Mouse (Mus musculus): ENCODE data around the gene Ccdc12. TPM values are rescaled to one million over a fixed set of nuclear protein-coding genes. Genes with fewer than 3 reads are reported as not detected.

Gene Ccdc12
- total RNA-seq, 2 experiments from 2014 or later, result 50.9 to 62.8 TPM

- DNase-seq (ENCODE audit: low spot score in 2 of 2), result no peak
Measured at GRCm38 (mm10) chr9:110701114-110702032, 45.1 kb downstream of the Ccdc12 start.

- no peak for DNase-seq (ENCODE audit: low spot score in 2 of 2)
Measured at GRCm38 (mm10) chr9:110702848-110703247, 46.5 kb downstream of the Ccdc12 start.

- DNase-seq (ENCODE audit: low spot score in 2 of 2), result no peak
Measured at GRCm38 (mm10) chr9:110703951-110704350, 47.6 kb downstream of the Ccdc12 start.

GRCm38 (mm10) chr9:110706784-110707183 is 50.5 kb downstream of the Ccdc12 start:
- DNase-seq (ENCODE audit: low spot score in 2 of 2), result no peak

- DNase-seq (ENCODE audit: low spot score in 2 of 2), result peak; percentile 61 to 85
Measured at GRCm38 (mm10) chr9:110709640-110710258, 53.4 kb downstream of the Ccdc12 start.

GRCm38 (mm10) chr9:110711532-110711931 is 55.2 kb downstream of the Ccdc12 start:
- no peak for DNase-seq (ENCODE audit: low spot score in 2 of 2)

- no peak for DNase-seq (ENCODE audit: low spot score in 2 of 2)
Measured at GRCm38 (mm10) chr9:110711996-110712395, 55.7 kb downstream of the Ccdc12 start.

GRCm38 (mm10) chr9:110712545-110712944 is 56.2 kb downstream of the Ccdc12 start:
- no peak for DNase-seq (ENCODE audit: low spot score in 2 of 2)

- DNase-seq (ENCODE audit: low spot score in 2 of 2), result no peak
Measured at GRCm38 (mm10) chr9:110713389-110713788, 57.1 kb downstream of the Ccdc12 start.

- DNase-seq (ENCODE audit: low spot score in 2 of 2), result no peak
Measured at GRCm38 (mm10) chr9:110715426-110715825, 59.1 kb downstream of the Ccdc12 start.

- peak; percentile 42 to 84 for DNase-seq (ENCODE audit: low spot score in 2 of 2)
Measured at GRCm38 (mm10) chr9:110716775-110717174, 60.5 kb downstream of the Ccdc12 start.

GRCm38 (mm10) chr9:110718071-110718470 is 61.8 kb downstream of the Ccdc12 start:
- DNase-seq (ENCODE audit: low spot score in 2 of 2), result peak in 1 of 2 experiments; percentile 51

- no peak for DNase-seq (ENCODE audit: low spot score in 2 of 2)
Measured at GRCm38 (mm10) chr9:110718810-110719209, 62.5 kb downstream of the Ccdc12 start.

GRCm38 (mm10) chr9:110719977-110720376 is 63.7 kb downstream of the Ccdc12 start:
- DNase-seq (ENCODE audit: low spot score in 2 of 2), result no peak

- DNase-seq (ENCODE audit: low spot score in 2 of 2), result no peak
Measured at GRCm38 (mm10) chr9:110722060-110722459, 65.8 kb downstream of the Ccdc12 start.

- DNase-seq (ENCODE audit: low spot score in 2 of 2), result peak in 1 of 2 experiments; percentile 25
Measured at GRCm38 (mm10) chr9:110725721-110726135, 69.4 kb downstream of the Ccdc12 start.

GRCm38 (mm10) chr9:110726867-110727266 is 70.6 kb downstream of the Ccdc12 start:
- DNase-seq (ENCODE audit: low spot score in 2 of 2), result no peak

GRCm38 (mm10) chr9:110729841-110730240 is 73.5 kb downstream of the Ccdc12 start:
- no peak for DNase-seq (ENCODE audit: low spot score in 2 of 2)

GRCm38 (mm10) chr9:110731859-110732258 is 75.6 kb downstream of the Ccdc12 start:
- DNase-seq (ENCODE audit: low spot score in 2 of 2), result no peak

- peak in 1 of 2 experiments; percentile 36 for DNase-seq (ENCODE audit: low spot score in 2 of 2)
Measured at GRCm38 (mm10) chr9:110732623-110733022, 76.3 kb downstream of the Ccdc12 start.

- DNase-seq (ENCODE audit: low spot score in 2 of 2), result no peak
Measured at GRCm38 (mm10) chr9:110733102-110733501, 76.8 kb downstream of the Ccdc12 start.

GRCm38 (mm10) chr9:110734154-110734553 is 77.9 kb downstream of the Ccdc12 start:
- DNase-seq (ENCODE audit: low spot score in 2 of 2), result no peak

Data from layer of hippocampus, adult 18-20 months (tissue).